Mouse (Mus musculus): ENCODE measurements around the gene Prss48. TPM values are rescaled to one million over a fixed set of nuclear protein-coding genes. Genes with fewer than 3 reads are reported as not detected.
A peak's percentile ranks its signal among the peaks of the same experiment; 100 is the strongest.

Gene Prss48
- polyA plus RNA-seq, 1 experiment = 0.04 TPM

DNA sequence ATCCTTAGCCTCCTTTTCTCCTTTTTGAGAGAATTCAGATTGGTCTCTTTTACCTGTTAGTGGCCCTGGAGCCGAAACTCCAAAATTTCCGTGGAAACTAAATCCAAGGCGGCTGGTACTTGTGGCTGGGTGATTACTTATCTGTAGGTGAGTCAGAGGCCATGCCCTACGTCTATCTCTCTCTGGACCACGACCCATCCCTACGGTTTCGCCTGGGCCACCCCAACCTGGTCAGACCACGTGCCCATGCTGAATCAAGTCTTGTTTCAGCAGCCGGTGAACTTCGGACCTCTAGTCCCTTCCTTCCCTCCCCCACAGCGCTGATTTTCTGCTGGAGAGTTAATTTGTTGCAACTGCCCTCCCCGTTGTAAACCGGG, 30.7 kb downstream of the Prss48 start:
- no peaks in the 10 kb centered on the region for H3K27me3 ChIP-seq (ENCODE audit: control insufficient read depth, insufficient read depth, insufficient read length)
- peaks cover 13% of the 10 kb centered on the region for H3K79me2 ChIP-seq (ENCODE audit: control insufficient read depth, insufficient read depth)
- no peaks in the 10 kb centered on the region for H3K79me3 ChIP-seq (ENCODE audit: low read depth)
- H3ac ChIP-seq (ENCODE audit: control insufficient read depth, insufficient read length, low read depth) = peak overlapping the region; percentile 82
- TF ChIP-seq MYOG (IDR thresholded peaks at IDR 0.05; ENCODE audit: control insufficient read depth, extremely low read depth, insufficient read length) (no peak), USF1 (IDR thresholded peaks at IDR 0.05; ENCODE audit: low read depth) (peak; percentile 73), MYOD1 (IDR thresholded peaks at IDR 0.05; ENCODE audit: control insufficient read depth, insufficient read length, low read depth) (no peak), MAX (IDR thresholded peaks at IDR 0.05) (peak; percentile 22), CTCF (IDR thresholded peaks at IDR 0.05; ENCODE audit: control insufficient read depth, insufficient read depth, insufficient read length) (no peak)
- no peaks in the 10 kb centered on the region for H3K36me3 ChIP-seq (ENCODE audit: control insufficient read depth, insufficient read depth)
- H3K4me3 ChIP-seq (ENCODE audit: insufficient read depth, poor library complexity, severe bottlenecking) = peak overlapping the region; percentile 46

DNA sequence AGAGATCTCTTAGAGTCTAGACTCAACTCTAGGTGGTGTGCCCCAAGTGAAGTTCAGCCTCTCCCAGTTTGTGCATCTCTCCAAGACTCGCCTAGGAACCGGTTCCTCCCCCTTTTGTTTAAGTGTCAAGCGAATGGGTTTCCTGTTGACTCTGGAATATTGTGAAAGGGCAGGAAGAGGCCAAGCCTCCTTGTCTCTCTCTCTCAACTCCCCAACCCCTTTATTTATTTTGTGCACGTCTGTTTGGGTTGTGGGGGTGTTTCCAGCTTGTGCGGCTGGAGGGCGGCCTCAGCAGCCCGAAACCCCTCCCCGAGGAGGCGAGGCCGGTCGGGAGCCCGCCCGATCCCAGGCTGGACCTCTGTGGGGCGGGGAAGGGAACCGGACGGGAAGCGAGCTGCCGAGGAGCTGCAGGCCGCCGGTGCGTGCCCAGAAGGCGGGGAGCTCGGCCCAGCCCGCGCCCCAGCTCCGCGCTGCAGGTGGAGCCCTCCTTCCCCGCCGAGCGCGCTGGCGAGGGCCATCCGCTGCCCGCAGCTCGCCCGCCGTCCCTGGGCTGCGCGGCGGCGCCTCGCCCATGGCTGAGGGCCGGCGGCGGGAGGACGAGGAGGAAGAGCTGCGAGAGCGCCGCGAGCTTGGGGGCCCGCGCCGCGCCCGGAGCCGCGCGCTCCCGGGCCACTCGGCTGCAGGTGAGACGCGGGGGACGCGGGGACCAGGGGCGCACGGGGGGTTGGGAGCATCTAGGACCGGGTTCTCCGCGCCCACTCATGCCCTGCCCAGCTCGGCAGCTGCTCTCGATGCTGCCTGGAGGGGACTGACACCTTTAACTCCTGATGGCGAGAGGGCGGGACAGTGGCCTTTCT, 31.3 kb downstream of the Prss48 start, which contains the start of gene Sh3d19:
TSS of gene Sh3d19 (plus strand) at position 368 of the 857 bp plus-strand sequence.
- TF ChIP-seq CTCF (IDR thresholded peaks at IDR 0.05; ENCODE audit: control insufficient read depth, insufficient read depth, insufficient read length) (no peak), CEBPB (IDR thresholded peaks at IDR 0.05; ENCODE audit: low read depth) (peak; percentile 57), MAX (IDR thresholded peaks at IDR 0.05) (no peak)
- Histone ChIP-seq H3K36me3 (ENCODE audit: control insufficient read depth, insufficient read depth) (no peaks in the 10 kb centered on the region), H3K79me2 (ENCODE audit: control insufficient read depth, insufficient read depth) (peaks cover 13% of the 10 kb centered on the region), H3K79me3 (ENCODE audit: low read depth) (no peaks in the 10 kb centered on the region), H3K4me3 (ENCODE audit: insufficient read depth, poor library complexity, severe bottlenecking) (peak within 1 kb of the TSS; percentile 46), H3K27me3 (ENCODE audit: control insufficient read depth, insufficient read depth, insufficient read length) (no peaks in the 10 kb centered on the region), H3ac (ENCODE audit: control insufficient read depth, insufficient read length, low read depth) (peak within 1 kb of the TSS; percentile 82)

DNA sequence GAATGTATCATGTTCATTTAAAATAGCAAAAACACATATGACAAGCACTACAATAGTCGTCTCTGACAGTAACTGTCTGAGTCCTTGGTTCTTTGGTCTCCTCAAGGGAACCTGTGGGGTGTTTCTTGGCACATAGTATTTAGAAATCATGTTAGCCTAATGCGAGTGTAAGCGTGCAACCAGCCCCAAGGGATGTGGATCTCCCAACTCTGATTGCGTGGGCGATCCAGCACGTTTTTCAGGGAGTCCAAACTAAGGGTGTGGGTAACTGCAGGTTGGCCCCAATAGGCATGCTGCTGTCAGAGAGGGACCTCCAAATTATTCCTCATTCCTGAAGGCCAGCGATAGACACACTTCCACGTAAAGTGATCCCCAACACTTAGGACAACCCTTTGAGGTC, 33.3 kb downstream of the Prss48 start:
- H3K36me3 ChIP-seq (ENCODE audit: control insufficient read depth, insufficient read depth) = no peaks in the 10 kb centered on the region

DNA sequence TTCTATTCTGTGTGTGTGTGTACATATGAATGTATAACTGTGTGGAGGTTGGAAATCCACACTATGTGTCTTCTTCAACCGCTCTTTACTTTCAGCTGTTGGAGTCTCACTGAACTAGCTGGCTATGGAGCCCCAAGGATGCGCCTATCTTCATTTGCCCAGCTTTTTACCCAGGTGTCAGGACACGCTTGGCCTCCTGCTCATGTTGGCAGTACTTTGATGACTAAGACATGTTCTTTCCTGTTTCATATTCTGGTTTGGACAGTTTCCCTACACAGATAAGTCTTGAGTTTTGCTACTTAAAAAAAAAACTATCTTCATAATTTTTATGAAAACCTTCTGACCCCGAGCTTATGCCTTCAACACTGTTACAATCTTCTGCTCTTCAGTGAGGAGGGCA, 36.8 kb downstream of the Prss48 start:
- no peaks in the 10 kb centered on the region for H3K36me3 ChIP-seq (ENCODE audit: control insufficient read depth, insufficient read depth)
- TF ChIP-seq MYOD1 (IDR thresholded peaks at IDR 0.05; ENCODE audit: control insufficient read depth, insufficient read length, low read depth) (no peak), MYOG (IDR thresholded peaks at IDR 0.05; ENCODE audit: control insufficient read depth, extremely low read depth, insufficient read length) (no peak), USF1 (IDR thresholded peaks at IDR 0.05; ENCODE audit: low read depth) (no peak), CEBPB (IDR thresholded peaks at IDR 0.05; ENCODE audit: low read depth) (no peak), MAX (IDR thresholded peaks at IDR 0.05) (no peak), FOSL1 (IDR thresholded peaks at IDR 0.05; ENCODE audit: insufficient read depth, low read length, poor library complexity, severe bottlenecking) (no peak), CTCF (IDR thresholded peaks at IDR 0.05; ENCODE audit: control insufficient read depth, insufficient read depth, insufficient read length) (no peak)
- no peaks in the 10 kb centered on the region for H3K27me3 ChIP-seq (ENCODE audit: control insufficient read depth, insufficient read depth, insufficient read length)
- no peak overlapping the region for H3K4me3 ChIP-seq (ENCODE audit: insufficient read depth, poor library complexity, severe bottlenecking)
- no peaks in the 10 kb centered on the region for H3K79me3 ChIP-seq (ENCODE audit: low read depth)
- no peaks in the 10 kb centered on the region for H3K79me2 ChIP-seq (ENCODE audit: control insufficient read depth, insufficient read depth)
- H3ac ChIP-seq (ENCODE audit: control insufficient read depth, insufficient read length, low read depth) = no peak overlapping the region

More for the DNA sequence above, 33.3 kb downstream of the Prss48 start:
- Histone ChIP-seq H3K27me3 (ENCODE audit: control insufficient read depth, insufficient read depth, insufficient read length) (no peaks in the 10 kb centered on the region), H3K79me3 (ENCODE audit: low read depth) (no peaks in the 10 kb centered on the region), H3K4me3 (ENCODE audit: insufficient read depth, poor library complexity, severe bottlenecking) (no peak overlapping the region), H3K79me2 (ENCODE audit: control insufficient read depth, insufficient read depth) (peaks cover 13% of the 10 kb centered on the region), H3ac (ENCODE audit: control insufficient read depth, insufficient read length, low read depth) (no peak overlapping the region)
- TF ChIP-seq MAX (IDR thresholded peaks at IDR 0.05) = no peak
- TF ChIP-seq MYOD1 (IDR thresholded peaks at IDR 0.05; ENCODE audit: control insufficient read depth, insufficient read length, low read depth) = no peak
- no peak for TF ChIP-seq CTCF (IDR thresholded peaks at IDR 0.05; ENCODE audit: control insufficient read depth, insufficient read depth, insufficient read length)
- no peak for TF ChIP-seq MYOG (IDR thresholded peaks at IDR 0.05; ENCODE audit: control insufficient read depth, extremely low read depth, insufficient read length)
- TF ChIP-seq USF1 (IDR thresholded peaks at IDR 0.05; ENCODE audit: low read depth) = no peak
- no peak for TF ChIP-seq FOSL1 (IDR thresholded peaks at IDR 0.05; ENCODE audit: insufficient read depth, low read length, poor library complexity, severe bottlenecking)
- TF ChIP-seq CEBPB (IDR thresholded peaks at IDR 0.05; ENCODE audit: low read depth) = no peak

DNA sequence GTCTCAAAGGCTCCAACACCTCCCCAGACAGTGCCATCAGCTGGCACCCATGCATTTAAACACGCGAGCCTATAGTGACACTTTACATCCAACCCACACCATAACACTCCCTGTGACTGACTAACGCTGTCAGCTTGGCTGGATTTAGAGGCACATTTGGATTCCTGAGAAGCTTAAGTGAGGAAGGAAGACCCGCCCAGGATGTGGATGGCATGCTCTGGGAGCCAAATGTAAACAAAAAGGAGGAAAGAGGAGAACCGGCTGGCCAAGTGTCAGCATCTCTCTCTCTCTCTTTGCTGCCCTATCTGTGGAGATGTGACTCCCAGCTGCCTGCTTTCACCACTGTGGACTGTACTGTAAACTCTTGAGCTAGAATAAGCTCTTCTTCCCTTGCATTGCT, 41.2 kb downstream of the Prss48 start:
- no peaks in the 10 kb centered on the region for H3K27me3 ChIP-seq (ENCODE audit: control insufficient read depth, insufficient read depth, insufficient read length)
- no peaks in the 10 kb centered on the region for H3K79me2 ChIP-seq (ENCODE audit: control insufficient read depth, insufficient read depth)
- no peaks in the 10 kb centered on the region for H3K36me3 ChIP-seq (ENCODE audit: control insufficient read depth, insufficient read depth)
- H3K79me3 ChIP-seq (ENCODE audit: low read depth) = no peaks in the 10 kb centered on the region
- TF ChIP-seq MYOG (IDR thresholded peaks at IDR 0.05; ENCODE audit: control insufficient read depth, extremely low read depth, insufficient read length) = no peak
- no peak for TF ChIP-seq CEBPB (IDR thresholded peaks at IDR 0.05; ENCODE audit: low read depth)
- TF ChIP-seq FOSL1 (IDR thresholded peaks at IDR 0.05; ENCODE audit: insufficient read depth, low read length, poor library complexity, severe bottlenecking) = no peak
- no peak for TF ChIP-seq USF1 (IDR thresholded peaks at IDR 0.05; ENCODE audit: low read depth)
- TF ChIP-seq MAX (IDR thresholded peaks at IDR 0.05) = peak; percentile 46
- no peak for TF ChIP-seq CTCF (IDR thresholded peaks at IDR 0.05; ENCODE audit: control insufficient read depth, insufficient read depth, insufficient read length)
- no peak for TF ChIP-seq MYOD1 (IDR thresholded peaks at IDR 0.05; ENCODE audit: control insufficient read depth, insufficient read length, low read depth)
- H3ac ChIP-seq (ENCODE audit: control insufficient read depth, insufficient read length, low read depth) = no peak overlapping the region
- no peak overlapping the region for H3K4me3 ChIP-seq (ENCODE audit: insufficient read depth, poor library complexity, severe bottlenecking)
